Mouse (Mus musculus) heart, embryonic 15.5 days (tissue): ENCODE measurements at regions not wholly inside any gene's neighbourhood (a gene's known extent, or its start where the extent isn't known, plus 50 kb on each side); places are given as distances from the start of the nearest gene placed in this dataset.
A peak's percentile ranks its signal among the peaks of the same experiment; 100 is the strongest.

Experiments
- ATAC-seq: fragments of 200-750 bp; cut with Nextera tagmentation; replicated peaks from 2 replicates; pipeline ENCODE4 v1.8.0; 2017; ENCODE audit warnings: low read depth, moderate TSS enrichment; ENCODE audit not compliant: insufficient number of reproducible peaks, insufficient read depth, low FRiP score
- H3K27ac ChIP-seq: fragments of 300-500 bp; sonication (generic); 2 replicates; pipeline ENCODE4 v1.5.1; 2015; ENCODE audit warnings: mild to moderate bottlenecking, inconsistent platforms
- H3K27me3 ChIP-seq: fragments of 300-500 bp; sonication (generic); 2 replicates; pipeline ENCODE4 v1.6.1; 2015; ENCODE audit warnings: inconsistent platforms
- H3K36me3 ChIP-seq: fragments of 300-500 bp; sonication (generic); 2 replicates; pipeline ENCODE4 v1.6.1; 2015; ENCODE audit warnings: mild to moderate bottlenecking, inconsistent platforms
- H3K4me1 ChIP-seq: fragments of 300-500 bp; sonication (generic); replicated peaks from 2 replicates; pipeline ENCODE4 v1.6.1; 2015; ENCODE audit warnings: inconsistent platforms
- H3K4me2 ChIP-seq: fragments of 300-500 bp; sonication (generic); 2 replicates; pipeline ENCODE4 v1.6.1; 2015; ENCODE audit warnings: inconsistent platforms, mild to moderate bottlenecking, moderate library complexity
- H3K4me3 ChIP-seq: fragments of 300-500 bp; sonication (generic); 2 replicates; pipeline ENCODE4 v1.5.1; 2015; ENCODE audit warnings: mild to moderate bottlenecking, inconsistent platforms
- H3K9ac ChIP-seq: fragments of 300-500 bp; sonication (generic); 2 replicates; pipeline ENCODE4 v1.6.1; 2015; ENCODE audit warnings: mild to moderate bottlenecking, inconsistent platforms
- H3K9me3 ChIP-seq: fragments of 300-500 bp; sonication (generic); replicated peaks from 2 replicates; pipeline ENCODE4 v1.6.1; 2016; ENCODE audit warnings: inconsistent platforms
- WGBS: fragments of 180-500 bp; shearing (Covaris S2); methylation state at CpG from one replicate; pipeline ENCODE4 v1.1.7; 2015; ENCODE audit warnings: mixed read lengths; 5-methylcytosine and 5-hydroxymethylcytosine counted together

- H3K9me3 ChIP-seq = no peaks in the 10 kb centered on the region
- H3K36me3 ChIP-seq = no peaks in the 10 kb centered on the region
- H3K4me1 ChIP-seq = peaks cover 8% of the 10 kb centered on the region
- H3K4me2 ChIP-seq = no peak overlapping the region
- no peak for ATAC-seq
- 33% methylated on average over 7 of the region's 7 CpGs for WGBS
- H3K27me3 ChIP-seq = no peaks in the 10 kb centered on the region
- H3K9ac ChIP-seq = no peak overlapping the region
- no peak overlapping the region for H3K4me3 ChIP-seq
- H3K27ac ChIP-seq = no peak overlapping the region
These were observed 71.1 kb upstream of the Hif1a start for GRCm38 (mm10) chr12:73830122-73830521.

- Histone ChIP-seq H3K4me3 (no peak overlapping the region), H3K9me3 (no peaks in the 10 kb centered on the region), H3K27ac (no peak overlapping the region), H3K4me2 (no peak overlapping the region), H3K9ac (no peak overlapping the region), H3K36me3 (no peaks in the 10 kb centered on the region), H3K4me1 (peaks cover 8% of the 10 kb centered on the region), H3K27me3 (no peaks in the 10 kb centered on the region)
- 84% methylated on average over 10 of the region's 10 CpGs for WGBS
- ATAC-seq = no peak
These were observed 70.5 kb upstream of the Hif1a start for GRCm38 (mm10) chr12:73830551-73831203.

DNA sequence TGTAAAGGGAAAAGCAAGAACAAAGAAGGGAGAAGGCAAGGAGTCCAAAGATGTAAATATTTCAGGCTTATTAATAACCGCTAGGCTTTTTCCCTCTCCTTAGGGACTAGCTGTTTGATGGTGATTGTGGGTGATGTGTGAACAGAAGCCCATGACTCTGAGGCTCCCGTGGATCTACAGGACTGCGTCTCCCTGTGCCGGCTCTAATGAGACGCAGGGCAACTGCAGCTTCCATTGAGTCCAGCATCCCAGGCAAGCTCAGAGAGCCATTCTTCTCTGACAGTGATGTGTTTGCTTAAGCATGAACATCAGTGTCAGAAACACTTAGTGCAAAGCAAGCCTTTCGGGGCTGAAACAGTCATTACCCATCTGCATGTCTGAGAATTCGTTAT is 70.0 kb upstream of the Hif1a start:
- Histone ChIP-seq H3K4me2 (no peak overlapping the region), H3K27me3 (no peaks in the 10 kb centered on the region), H3K36me3 (no peaks in the 10 kb centered on the region), H3K9me3 (no peaks in the 10 kb centered on the region), H3K9ac (no peak overlapping the region), H3K4me3 (no peak overlapping the region), H3K4me1 (peaks cover 8% of the 10 kb centered on the region), H3K27ac (no peak overlapping the region)
- ATAC-seq = no peak
- WGBS = 74% methylated on average over 7 of the region's 7 CpGs

- no peak for ATAC-seq
- Histone ChIP-seq H3K4me1 (peaks cover 8% of the 10 kb centered on the region), H3K4me3 (no peak overlapping the region), H3K36me3 (no peaks in the 10 kb centered on the region), H3K4me2 (no peak overlapping the region), H3K27ac (no peak overlapping the region), H3K9ac (no peak overlapping the region), H3K9me3 (no peaks in the 10 kb centered on the region), H3K27me3 (no peaks in the 10 kb centered on the region)
- WGBS = 87% methylated on average over 10 of the region's 10 CpGs
These were observed 69.4 kb upstream of the Hif1a start for GRCm38 (mm10) chr12:73831637-73832385.

DNA sequence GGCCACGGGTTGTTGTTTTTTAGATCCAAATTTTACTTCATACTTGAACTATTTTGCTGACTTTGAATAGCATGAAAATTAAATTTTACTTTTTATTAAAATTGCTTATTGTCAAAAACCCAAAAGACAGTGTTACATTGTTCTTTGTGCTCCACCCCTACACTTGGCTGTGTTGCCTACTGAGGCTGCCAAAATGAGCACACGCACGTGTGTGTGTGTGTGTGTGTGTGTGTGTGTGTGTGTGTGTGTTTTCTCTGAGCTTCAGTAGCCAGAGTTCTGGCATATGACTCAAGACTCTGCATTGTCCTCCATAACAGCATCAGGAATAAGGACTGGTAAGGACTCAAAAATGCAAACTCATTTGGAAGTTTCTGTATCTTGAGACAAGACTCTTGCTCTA is 68.4 kb upstream of the Hif1a start:
- Histone ChIP-seq H3K4me2 (no peak overlapping the region), H3K4me3 (no peak overlapping the region), H3K27me3 (no peaks in the 10 kb centered on the region), H3K27ac (no peak overlapping the region), H3K9me3 (no peaks in the 10 kb centered on the region), H3K9ac (no peak overlapping the region), H3K4me1 (peaks cover 8% of the 10 kb centered on the region), H3K36me3 (no peaks in the 10 kb centered on the region)
- no peak for ATAC-seq
- WGBS = 68% methylated on average over 3 of the region's 3 CpGs

DNA sequence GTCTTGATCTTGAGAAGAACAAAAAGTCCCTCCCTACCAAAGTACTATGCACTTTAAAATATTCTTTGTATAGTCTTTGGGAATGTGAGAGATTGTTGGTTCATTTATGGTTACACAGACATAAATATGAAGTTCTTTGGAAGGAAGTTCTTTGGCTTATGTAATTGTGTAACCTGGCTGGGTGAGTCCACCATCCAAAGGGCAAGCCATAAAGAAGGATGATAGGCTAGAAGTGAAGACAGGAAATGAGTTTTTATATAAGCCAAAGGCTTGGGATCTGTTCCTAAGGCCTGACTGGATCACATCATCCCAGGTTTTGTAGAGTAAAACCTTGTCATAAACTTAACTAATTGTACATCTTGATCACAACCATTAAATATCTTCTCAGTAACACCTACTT is 65.0 kb upstream of the Hif1a start:
- no peak for ATAC-seq
- H3K9ac ChIP-seq = no peak overlapping the region

DNA sequence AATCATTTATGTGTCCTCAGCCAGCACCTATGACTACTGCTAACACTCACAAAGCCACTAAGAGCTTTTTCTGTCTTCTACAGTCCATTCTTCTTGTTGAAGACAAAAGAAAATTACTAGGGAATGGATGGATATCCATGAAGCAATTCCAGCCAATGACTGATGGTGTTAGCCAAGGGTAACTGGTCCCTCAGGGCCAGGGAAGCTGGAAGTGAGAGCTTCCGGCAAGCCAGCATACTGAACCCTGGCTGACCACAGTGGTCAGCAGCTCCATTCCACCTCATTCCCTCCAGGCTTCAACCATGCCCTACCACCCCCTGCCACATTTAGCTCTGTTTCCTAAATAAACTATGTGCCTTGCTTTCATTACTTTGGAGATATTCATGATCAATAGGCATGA is 64.1 kb upstream of the Hif1a start:
- H3K4me1 ChIP-seq = 0 out of 2 replicates have a peak, but pooled peaks cover under 1% of the 10 kb centered on the region
- no peaks in the 10 kb centered on the region for H3K27me3 ChIP-seq
- H3K36me3 ChIP-seq = no peaks in the 10 kb centered on the region
- H3K9ac ChIP-seq = no peak overlapping the region
- ATAC-seq = no peak
- H3K27ac ChIP-seq = no peak overlapping the region
- 81% methylated on average over 1 of the region's 1 CpGs for WGBS
- no peaks in the 10 kb centered on the region for H3K9me3 ChIP-seq
- no peak overlapping the region for H3K4me3 ChIP-seq
- H3K4me2 ChIP-seq = no peak overlapping the region

More for the DNA sequence above, 65.0 kb upstream of the Hif1a start:
- Histone ChIP-seq H3K4me2 (no peak overlapping the region), H3K36me3 (no peaks in the 10 kb centered on the region), H3K27ac (no peak overlapping the region), H3K4me3 (no peak overlapping the region), H3K9me3 (no peaks in the 10 kb centered on the region), H3K4me1 (no peaks in the 10 kb centered on the region), H3K27me3 (no peaks in the 10 kb centered on the region)

GRCm38 (mm10) chr12:73837921-73838320 is 63.3 kb upstream of the Hif1a start:
- Histone ChIP-seq H3K4me2 (no peak overlapping the region), H3K36me3 (no peaks in the 10 kb centered on the region), H3K27me3 (no peaks in the 10 kb centered on the region), H3K4me1 (0 out of 2 replicates have a peak, but pooled peaks cover 4% of the 10 kb centered on the region), H3K9ac (no peak overlapping the region), H3K9me3 (no peaks in the 10 kb centered on the region), H3K27ac (no peak overlapping the region), H3K4me3 (no peak overlapping the region)
- ATAC-seq = no peak
- WGBS = 70% methylated on average over 2 of the region's 2 CpGs

GRCm38 (mm10) chr12:73838330-73838729 is 62.8 kb upstream of the Hif1a start:
- no peak overlapping the region for H3K27ac ChIP-seq
- no peaks in the 10 kb centered on the region for H3K9me3 ChIP-seq
- H3K36me3 ChIP-seq = no peaks in the 10 kb centered on the region
- 86% methylated on average over 10 of the region's 10 CpGs for WGBS
- H3K4me2 ChIP-seq = no peak overlapping the region
- H3K27me3 ChIP-seq = no peaks in the 10 kb centered on the region
- H3K4me3 ChIP-seq = no peak overlapping the region
- H3K4me1 ChIP-seq = 0 out of 2 replicates have a peak, but pooled peaks cover 4% of the 10 kb centered on the region
- no peak for ATAC-seq
- no peak overlapping the region for H3K9ac ChIP-seq

GRCm38 (mm10) chr12:73842000-73842675 is 59.0 kb upstream of the Hif1a start:
- Histone ChIP-seq H3K4me2 (peak overlapping the region; percentile 9; the same call in 1 of the 2 replicates), H3K4me1 (peaks cover 7% of the 10 kb centered on the region), H3K27ac (no peak overlapping the region), H3K27me3 (no peaks in the 10 kb centered on the region), H3K9ac (no peak overlapping the region), H3K4me3 (no peak overlapping the region), H3K36me3 (no peaks in the 10 kb centered on the region), H3K9me3 (no peaks in the 10 kb centered on the region)
- WGBS = 38% methylated on average over 9 of the region's 9 CpGs
- no peak for ATAC-seq

DNA sequence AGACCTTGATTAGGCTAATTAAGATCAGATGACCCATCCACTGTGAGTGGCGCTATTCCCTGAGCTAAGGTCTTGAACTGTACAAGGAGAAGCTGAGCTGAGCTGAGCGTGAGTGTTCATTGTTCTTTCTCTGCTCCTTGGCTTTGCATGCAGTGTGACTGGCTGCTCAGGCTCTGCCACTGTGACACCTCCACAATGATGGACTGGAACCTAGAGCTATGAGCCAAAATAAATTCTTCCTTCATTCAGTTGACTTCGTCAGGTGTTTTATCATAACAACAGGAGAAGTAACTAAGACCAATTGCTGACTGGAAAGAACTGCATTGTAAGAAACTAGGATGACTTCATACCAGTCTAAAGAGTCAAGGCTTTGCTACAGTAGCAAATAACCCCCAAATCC is 56.4 kb upstream of the Hif1a start:
- WGBS = 88% methylated on average over 3 of the region's 3 CpGs
- no peaks in the 10 kb centered on the region for H3K27me3 ChIP-seq
- no peak overlapping the region for H3K9ac ChIP-seq
- H3K4me1 ChIP-seq = peaks cover 19% of the 10 kb centered on the region
- H3K4me2 ChIP-seq = no peak overlapping the region
- H3K27ac ChIP-seq = no peak overlapping the region
- no peaks in the 10 kb centered on the region for H3K9me3 ChIP-seq
- H3K36me3 ChIP-seq = no peaks in the 10 kb centered on the region
- no peak overlapping the region for H3K4me3 ChIP-seq
- no peak for ATAC-seq
